Mouse (Mus musculus) mouse trophoblast stem cell (cell line): ENCODE results near the gene Mpo.

ENCODE experiments used
- in situ Hi-C, 2 experiments: fragments of 300-500 bp; cut with MseI, MboI; formaldehyde crosslinking; loops; 2 replicates in 1 of 2; 3 replicates in 1 of 2; pipeline ENCODE4 v1.15.1; 2025

Mpo gene

DNA sequence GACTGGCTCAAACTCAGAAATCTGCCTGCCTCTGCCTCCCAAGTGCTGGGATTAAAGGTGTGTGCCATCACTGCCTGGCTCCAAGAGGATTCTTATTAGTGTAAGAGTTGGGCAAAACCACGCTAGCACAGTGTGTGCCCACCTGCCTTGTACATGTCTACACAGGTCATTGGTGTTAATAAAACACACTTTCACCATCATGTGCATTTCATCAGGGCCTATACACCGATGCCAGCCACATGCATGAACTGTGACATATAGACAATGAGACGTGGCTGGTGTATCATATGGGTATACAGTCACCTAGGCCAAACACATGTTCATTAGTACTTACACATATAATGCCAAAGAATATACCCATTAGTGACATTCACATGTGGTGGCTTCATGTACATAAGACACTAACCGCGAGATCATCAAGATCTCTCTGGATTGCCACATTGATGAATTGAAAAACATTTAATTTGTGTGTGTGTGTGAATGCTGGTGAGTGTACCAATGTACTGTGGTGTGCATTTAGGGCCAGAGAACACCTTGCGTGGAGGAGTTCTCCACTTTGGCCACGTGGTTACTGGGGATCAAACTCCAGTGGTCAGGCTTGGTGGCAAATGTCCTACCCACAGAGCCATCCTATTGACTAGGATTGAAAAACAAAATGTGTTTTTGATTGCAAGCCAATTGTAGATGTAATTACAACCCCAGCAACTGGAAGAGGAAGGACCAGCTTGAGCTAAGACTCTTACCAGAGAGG lies 35.0 kb upstream of the Mpo start:
- in situ Hi-C loops = no loop called here

DNA sequence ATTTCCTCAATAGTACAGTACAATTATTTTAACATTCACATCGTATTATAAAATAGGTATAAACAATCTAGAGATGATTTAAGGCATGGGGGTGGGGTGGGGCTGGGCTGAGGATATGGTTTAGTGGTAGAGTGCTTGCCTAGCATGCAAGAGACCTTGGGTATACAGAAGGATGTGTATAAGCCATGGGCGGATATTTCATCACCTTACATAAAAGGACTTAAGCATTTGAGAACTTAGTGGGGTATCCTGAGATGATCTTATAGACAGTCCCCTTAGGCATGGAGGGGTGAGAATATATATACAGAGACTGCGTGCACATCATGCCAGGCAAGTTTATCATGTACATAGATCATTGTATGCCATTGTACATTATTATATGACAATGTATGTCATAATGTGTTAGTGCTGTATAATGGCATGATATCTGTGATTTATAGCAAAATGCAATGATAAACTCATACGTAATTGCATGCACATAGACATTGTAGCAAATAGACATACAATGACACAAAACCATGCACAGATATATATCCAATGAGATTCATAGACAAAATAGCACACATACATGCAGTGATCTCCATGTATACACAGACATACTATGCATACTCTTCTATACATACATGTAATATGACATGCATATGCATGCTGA lies 34.3 kb upstream of the Mpo start:
- in situ Hi-C loops = no loop called here

DNA sequence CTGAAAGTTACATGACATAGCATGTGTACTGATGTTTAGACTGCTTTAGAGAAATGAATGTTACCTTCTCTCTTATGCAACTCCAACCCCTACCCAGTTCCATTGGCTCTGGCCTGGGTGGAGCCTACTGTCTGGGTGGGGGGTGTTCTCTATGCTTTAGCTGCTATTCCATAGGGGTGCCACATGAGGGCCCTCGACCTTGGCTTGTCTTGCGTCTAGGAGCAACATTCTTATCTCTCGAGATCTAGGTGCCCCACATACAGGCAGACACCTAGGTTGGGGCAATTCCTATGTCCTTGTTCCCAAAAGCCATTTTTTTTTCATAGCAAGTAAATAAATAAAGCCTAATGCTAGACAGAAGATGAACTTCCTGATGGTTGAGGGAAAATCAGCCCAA lies 33.8 kb upstream of the Mpo start:
- in situ Hi-C loops = no loop called here

DNA sequence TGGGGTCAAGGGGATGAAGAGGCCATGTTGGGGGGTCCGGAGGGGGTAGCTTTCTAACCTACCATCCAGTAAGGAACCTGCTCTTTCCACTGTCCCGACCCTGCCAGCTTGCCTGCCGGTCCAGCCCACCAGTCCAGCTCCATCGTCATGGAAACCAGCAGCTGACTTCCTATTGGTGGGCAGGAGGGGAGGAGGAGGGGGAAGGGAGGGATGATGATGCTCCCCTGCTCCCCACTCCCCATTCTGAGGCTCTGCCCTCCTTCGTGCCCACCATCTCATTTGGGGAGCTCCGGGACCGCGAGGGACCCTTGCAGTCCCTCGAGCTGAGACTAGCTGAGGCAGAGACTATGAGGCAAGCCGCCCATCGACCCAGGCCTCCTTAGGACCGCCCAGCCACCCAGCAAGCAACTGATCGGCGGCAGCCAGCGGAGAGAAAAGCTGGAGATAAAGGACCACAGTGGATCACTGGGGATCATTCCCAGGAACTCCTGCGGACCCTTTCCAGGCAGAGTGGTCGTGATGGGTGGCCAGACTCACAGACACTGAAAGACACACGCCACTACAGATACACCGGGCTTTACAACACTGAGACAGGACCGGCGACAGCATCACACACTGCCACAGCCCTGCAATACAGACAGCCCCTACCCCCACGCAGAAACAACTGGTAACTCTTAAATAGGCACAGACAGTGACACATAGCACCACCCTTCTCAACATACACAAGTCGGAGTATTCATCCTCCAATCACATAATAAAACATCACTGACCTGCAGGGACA lies 32.9 kb upstream of the Mpo start, which contains the start of gene Tspoap1:
Gene Tspoap1 (plus strand): TSS at position 241 of the 781 bp plus-strand sequence.
- in situ Hi-C loops = no loop called here

DNA sequence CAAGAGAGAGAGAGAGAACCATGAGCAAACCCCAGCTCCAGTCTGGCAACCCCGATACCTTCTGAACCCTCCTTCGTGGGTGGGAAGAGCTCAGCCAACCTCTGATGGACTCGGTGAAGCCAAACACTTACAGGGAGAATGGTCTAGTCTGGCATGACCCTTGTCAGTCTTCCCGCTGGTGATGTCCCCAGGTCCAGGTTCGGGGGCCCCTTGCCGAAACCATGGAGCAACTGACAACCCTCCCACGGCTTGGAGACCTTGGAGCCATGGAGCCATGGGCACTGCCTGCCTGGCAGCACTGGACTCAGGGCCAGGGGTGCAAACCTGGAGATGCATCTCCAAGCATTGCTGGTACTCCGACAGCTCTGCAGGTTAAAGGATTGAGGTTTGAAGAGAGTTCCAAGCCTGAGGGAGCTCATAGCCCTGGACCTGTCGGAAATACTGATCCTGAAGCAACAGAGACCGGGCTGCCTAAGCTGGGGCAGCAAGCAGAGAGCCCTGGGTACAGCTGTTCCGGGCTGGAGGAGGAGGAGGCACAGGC lies 32.1 kb upstream of the Mpo start:
- in situ Hi-C loops = no loop called here

DNA sequence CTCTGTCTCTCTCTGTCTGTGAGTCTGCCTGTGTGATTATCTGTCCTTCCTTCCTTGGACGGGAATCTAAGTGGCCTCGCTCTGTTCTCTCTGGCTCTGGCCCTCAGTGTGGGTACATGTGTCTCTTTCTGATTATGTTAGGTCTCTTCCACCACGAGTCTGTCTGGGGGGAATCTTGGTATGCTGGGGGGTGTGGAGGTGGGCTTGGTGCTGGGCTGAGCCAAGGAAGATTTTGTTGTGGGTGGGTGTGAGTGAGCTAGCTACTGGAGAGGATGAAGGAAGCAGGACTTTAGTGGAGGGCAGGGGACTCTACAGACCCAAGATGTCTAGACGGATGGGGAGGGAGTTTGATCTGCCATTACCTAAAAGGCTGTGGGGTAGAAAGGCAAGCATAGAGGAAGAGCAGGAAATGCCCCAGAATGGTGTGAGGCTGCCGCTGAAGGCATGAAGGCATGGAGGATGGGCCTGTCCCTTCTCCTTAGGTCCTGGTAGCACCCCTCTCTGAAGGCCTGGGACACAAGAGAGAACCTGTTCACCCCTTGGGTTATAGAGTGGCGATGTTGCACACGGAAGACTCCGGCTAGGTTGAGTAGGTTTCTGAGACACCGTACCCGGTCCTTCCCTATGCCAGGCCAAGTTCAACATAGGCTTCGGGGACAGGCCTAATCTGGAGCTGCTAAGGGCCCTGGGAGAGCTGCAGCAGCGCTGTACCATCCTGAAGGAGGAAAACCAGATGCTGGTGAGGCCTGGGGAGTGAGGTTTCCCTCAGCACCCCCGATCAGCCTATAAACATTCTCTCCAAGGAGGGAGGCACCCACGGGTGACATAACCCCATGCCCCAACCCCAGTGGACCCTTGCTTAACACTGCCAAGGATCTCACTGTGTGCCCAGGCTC lies 31.3 kb upstream of the Mpo start:
- in situ Hi-C loops = no loop called here

DNA sequence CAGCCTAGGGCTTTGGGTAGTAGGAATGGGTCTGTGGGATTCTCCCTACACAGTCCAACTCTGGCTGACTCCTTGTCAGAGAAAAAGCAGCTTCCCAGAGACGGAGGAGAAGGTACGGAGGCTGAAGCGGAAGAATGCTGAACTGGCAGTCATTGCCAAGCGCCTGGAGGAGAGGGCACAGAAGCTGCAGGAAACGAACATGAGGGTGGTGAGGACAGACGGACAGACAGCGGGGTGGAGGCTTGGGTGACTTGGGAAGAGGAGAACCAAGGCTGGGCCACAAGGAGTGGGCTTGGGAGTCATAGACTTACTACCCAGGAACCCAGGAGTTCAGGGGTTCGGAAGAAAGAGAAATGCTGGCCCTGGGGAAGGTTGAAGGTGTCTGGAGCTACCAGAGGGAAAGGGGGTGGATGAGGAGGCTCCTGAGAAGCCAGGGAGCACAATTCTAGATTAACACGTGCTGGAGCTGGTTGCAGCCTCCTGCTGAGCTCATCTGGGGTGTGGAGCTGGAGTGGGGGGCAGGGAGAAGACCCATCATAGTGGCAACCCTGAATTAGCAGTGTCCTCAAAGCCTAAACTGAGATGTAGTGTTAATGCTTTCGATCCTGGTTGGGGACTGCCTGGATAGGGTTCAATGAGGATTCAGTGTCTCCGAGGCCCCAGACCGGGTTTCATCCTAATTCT lies 30.5 kb upstream of the Mpo start:
- in situ Hi-C loops = no loop called here

DNA sequence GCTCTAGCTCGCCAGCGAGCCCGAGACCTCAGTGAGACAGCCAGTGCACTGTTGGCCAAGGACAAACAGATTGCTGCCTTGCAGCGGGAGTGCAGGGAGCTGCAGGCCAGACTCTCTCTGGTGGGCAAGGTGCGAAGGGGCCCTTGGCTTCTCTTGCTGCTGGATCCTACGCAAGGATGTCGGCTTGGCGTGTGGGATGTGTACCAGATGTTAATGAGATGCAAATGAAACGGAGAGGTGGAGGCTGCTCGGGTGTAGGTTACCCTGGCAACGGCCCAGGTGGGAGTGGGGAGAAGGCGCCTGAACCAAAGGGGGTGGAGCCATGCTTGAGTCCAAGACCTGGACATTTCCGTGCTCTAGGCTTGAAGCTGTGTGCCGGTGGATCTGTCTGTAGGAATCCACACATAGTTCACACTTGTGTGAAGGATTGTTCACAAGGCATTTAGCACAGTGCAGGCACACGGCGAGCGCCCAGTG lies 29.8 kb upstream of the Mpo start:
- in situ Hi-C loops = no loop called here

DNA sequence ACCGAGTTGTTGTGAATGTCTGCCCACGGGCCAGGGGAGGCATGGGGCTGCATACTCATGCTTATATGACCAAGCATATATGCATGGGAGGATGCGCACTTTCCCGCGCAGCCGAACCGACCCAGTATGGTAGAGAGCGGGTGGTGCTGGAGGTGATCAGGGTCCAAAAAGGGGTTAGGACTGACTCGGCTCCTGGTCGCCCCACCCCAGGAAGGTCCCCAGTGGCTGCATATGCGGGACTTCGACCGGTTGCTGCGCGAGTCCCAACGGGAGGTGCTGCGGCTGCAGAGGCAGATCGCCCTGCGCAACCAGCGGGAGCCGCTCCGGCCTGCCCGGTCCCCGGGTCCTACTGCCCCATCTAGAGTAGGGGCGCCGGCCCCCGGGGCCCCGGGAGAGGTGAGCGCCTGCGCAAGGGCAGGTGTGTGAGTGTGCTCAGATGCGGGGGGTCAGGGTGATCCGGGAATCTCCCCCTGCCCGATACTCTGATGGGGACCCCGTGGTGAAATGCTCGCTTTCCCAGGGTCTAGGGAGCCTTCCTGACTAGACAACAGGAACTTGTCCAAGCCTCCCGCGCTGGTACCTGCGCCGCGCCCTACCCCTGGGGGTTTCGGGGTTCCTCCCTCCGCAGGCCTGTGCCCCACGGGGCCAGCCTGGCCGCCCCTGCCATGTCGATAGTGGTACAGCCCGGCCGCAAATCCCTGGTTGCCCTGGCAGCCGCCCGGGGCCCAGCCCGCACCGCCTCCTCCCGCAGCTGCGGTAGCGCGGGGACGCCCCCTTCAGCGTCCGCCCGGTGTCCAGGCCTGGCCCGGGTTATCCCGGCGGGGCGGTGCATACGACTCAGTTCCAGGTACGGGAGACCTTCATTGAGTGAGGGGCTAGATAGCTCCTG lies 29.1 kb upstream of the Mpo start:
- in situ Hi-C loops = no loop called here

DNA sequence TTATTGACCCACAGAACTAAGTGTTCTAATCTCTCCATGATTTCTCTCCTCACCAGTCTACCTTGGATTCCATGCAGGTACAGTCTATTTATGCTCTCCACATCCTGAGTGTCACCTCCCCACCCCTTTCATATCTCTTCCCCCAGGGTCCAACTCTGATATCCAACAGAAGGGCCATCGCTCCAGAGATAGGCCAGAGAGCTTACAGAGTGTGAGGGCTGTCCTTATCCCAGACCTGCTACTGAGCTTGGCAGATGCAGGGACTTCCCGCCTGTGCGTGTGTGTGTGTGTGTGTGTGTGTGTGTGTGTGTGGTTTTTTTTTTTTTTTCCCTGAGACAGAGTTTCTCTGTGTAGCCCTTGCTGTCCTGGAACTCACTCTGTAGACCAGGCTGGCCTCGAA lies 24.6 kb upstream of the Mpo start:
- in situ Hi-C loops = no loop called here

DNA sequence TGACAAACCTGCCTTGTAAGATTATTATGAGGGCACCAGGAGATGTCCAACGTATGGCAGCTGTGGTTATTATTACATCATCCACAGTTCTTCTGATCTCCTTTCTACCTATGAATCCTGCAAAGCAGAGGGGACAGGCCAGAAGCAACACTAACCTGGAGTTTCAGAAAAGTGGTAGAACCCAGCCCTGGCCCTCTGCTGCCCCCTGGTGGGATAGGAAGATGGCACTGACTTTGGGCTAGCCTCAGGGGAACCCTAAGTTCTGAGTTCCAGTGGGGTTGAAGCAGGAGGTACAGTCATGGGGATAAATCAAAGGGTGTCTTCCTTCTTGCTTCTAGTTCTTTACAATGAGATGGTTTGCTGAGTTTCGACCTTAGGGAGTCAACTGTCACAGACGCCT lies 22.4 kb upstream of the Mpo start:
- in situ Hi-C loops = no loop called here

DNA sequence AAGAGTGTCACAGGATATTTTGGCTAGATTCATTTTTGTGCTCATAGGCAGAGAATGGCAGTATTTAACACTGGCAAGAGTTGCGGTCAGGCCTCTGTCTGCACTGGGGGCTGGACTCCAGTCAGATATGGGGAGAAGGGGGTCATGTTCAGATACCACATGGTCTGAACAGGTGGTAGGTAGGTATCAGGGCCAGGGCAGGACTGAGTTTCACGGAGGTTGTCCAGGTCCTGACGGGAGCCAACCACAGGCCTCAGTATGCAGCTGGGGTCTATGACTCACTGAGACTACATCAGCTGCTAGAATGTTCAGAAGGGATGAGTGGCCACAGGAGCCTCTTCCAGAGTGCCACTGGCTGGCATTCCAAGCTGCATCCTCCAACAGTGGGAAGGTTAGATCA lies 21.0 kb upstream of the Mpo start:
- in situ Hi-C loops = no loop called here

DNA sequence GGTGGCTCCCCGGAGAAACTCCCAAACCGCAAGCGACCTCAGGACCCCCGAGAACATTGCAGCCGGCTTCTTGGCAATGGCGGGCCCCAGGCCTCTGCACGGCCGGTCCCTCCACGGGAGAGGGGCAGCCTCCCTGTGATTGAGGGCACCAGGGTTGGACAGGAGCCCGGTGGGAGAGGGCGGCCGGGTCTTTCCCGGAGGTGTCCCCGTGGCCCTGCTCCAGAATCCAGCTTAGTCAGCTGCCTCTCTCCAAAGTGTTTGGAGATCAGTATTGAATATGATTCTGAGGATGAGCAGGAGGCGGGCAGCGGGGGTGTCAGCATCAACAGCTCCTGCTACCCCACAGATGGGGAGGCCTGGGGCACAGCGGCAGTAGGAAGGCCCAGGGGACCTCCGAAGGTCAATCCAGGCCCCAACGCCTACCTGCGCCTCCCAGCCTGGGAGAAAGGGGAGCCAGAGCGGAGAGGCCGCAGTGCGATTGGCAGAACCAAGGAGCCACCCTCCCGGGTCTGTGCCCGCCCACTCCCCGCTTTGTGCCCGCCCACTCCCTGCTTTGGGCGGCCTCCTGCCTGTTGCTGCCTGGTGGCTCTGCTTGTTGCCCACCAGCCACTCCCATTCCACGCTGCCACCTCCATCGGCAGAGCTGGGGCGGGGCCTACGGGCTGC lies 15.1 kb upstream of the Mpo start:
- in situ Hi-C loops = no loop called here

DNA sequence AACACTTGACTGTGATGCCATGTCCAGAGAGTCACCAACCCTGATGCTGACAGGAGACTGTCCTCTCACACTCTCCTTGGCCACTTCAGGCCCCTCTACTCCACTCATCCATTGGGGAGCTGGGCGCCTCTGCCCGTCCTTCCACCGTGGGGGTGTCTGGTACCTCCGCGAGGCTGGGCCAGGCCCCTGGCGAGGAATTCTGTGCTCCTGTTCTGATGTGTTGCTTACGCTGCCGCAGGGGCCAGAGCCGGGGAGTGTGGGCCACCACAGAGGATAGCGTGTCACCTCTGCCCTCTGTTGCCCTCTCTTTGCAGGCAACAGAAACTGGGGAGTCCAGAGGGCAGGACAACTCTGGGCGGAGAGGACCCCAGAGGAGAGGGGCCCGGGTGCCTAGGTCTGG lies 14.5 kb upstream of the Mpo start:
- in situ Hi-C loops = no loop called here

DNA sequence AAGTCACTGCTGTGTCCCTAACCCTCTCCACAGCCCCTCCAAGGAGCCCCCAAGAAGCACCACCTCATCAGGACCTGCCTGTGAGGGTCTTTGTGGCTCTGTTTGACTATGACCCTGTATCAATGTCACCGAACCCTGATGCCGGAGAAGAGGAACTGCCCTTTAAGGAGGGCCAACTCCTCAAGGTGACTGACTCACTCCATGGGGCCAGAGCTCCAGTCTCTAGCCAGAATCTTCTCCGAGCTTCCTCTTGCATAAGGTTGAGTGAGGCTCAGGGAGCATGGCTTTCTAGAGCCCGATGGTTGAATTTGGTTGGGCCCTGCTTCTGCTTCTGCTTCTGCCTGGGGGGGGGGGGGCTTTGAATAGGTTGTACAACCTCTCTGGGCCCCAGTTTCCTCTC lies 14.0 kb upstream of the Mpo start:
- in situ Hi-C loops = no loop called here

DNA sequence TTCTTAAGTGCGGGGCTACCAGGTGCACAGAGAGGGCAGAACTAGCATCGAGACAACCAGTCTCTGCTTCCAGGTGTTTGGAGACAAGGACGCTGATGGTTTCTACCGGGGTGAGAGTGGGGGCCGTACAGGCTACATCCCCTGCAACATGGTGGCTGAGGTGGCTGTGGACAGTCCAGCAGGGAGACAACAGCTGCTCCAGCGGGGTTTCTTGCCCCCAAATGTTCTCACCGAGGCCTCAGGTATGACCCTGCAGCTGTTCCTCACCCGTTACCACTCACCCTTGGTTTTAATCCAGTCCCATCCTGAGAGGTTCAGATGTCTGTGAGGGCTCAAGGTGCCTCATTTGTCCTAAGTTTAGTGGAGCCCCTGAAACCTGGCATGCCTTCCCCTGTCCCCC lies 13.3 kb upstream of the Mpo start:
- in situ Hi-C loops = no loop called here

DNA sequence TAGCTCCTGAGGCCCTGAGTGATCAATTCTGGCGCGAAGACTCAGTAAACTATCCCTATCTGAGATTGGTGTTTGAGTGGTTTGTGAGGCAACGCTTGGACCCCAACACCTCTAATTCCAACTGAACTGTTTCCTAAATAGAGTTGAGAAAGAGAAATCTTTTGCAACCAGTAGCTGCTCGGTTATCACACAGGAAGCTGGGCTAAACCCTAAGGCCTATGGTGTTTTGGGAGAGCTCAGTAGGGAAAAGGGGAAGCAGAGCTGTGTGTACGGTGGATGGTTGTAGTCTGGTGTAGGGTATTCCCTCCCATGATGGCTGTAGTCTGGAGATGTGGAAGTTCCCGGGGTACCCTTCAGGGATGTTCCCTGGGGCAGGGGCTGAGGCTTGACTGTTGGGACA lies 3.3 kb upstream of the Mpo start:
- in situ Hi-C loops = no loop called here

DNA sequence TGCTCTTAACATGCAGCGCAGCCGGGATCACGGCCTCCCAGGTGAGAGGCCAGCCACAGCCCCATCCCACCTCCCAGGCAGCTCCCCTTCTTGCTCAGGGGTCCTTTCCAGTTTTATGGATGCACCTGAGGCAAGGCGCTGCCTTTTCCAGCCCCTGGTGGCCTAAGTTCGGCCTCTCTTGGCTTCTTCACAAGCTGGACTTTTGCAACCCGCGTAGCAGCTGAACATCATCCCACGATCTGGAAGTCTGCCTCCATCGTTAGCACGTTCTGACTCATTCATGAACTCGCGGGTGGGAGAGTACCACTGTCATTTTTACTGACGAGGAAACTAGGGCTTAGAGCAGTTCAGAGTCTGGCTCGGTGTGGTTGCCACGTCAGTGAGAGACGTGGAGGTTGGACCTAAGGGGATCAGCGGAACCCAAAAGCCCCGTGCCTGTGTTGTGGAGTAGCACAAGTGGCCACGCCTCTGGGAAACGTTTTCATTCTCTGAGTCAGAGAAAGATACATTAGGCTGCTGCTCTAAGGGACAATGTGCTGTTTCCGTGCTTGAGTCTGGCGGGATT lies 8.4 kb downstream of the Mpo start:
- in situ Hi-C loops = no loop called here

DNA sequence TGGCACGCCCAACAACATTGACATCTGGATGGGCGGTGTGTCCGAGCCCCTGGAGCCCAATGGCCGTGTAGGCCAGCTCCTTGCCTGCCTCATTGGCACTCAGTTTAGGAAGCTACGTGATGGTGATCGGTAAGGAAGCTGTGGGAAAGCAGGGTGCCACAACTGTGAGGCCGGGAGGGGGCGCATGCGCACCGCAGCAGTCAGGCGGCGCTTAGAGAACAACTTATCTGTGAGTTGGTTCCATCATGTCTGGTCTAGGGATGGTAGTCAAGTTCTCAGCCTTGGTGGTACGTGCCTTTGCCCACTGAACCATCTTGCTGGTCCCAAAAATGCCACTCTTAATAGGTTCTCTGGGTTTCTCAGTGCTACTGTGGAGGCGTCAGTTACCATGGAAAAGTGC lies 9.2 kb downstream of the Mpo start:
- in situ Hi-C loops = no loop called here
